ENCODE assay signal across 8 mouse cellular contexts in genomic region chr14:54527227-54528006, GRCm38 (mm10). TPM values are rescaled to one million over a fixed set of nuclear protein-coding genes. Genes with fewer than 3 reads are reported as not detected.
A peak's percentile ranks its signal among the peaks of the same experiment; 100 is the strongest.
DNase-seq lines count a peak whose midpoint lies in the region; ATAC-seq lines count a peak whose summit lies in the region.

No protein-coding gene starts in this region.

- peak; percentile 52; the same call in 1 of the 2 replicates for ATAC-seq in limb, embryonic 15.5 days (ENCODE audit: insufficient number of reproducible peaks, low FRiP score, low TSS enrichment, low read depth)
- peak; percentile 83 for ATAC-seq in neural tube, embryonic 14.5 days (ENCODE audit: low read depth)

- no peak overlapping the region for H3K9ac ChIP-seq in limb, embryonic 15.5 days
- H3K9ac ChIP-seq in neural tube, embryonic 14.5 days (replicated peaks; ENCODE audit: low read depth, low read length): peak overlapping the region; percentile 61

- H3K4me3 ChIP-seq in heart, embryonic 10.5 days: peak overlapping the region; percentile 62
- peak overlapping the region; percentile 53 for H3K4me3 ChIP-seq in hindbrain, embryonic 10.5 days
- peak overlapping the region; percentile 36 for H3K4me3 ChIP-seq in limb, embryonic 15.5 days
- peak overlapping the region; percentile 35 for H3K4me3 ChIP-seq in neural tube, embryonic 14.5 days (ENCODE audit: low read depth, low read length)

- H3K36me3 ChIP-seq in heart, embryonic 10.5 days: no peaks in the 10 kb centered on the region
- no peaks in the 10 kb centered on the region for H3K36me3 ChIP-seq in hindbrain, embryonic 10.5 days
- H3K36me3 ChIP-seq in limb, embryonic 15.5 days: no peaks in the 10 kb centered on the region
- no peaks in the 10 kb centered on the region for H3K36me3 ChIP-seq in neural tube, embryonic 14.5 days (ENCODE audit: control insufficient read depth, insufficient read depth, low read length)

- H3K9me3 ChIP-seq in heart, embryonic 10.5 days: no peaks in the 10 kb centered on the region
- no peaks in the 10 kb centered on the region for H3K9me3 ChIP-seq in hindbrain, embryonic 10.5 days
- no peaks in the 10 kb centered on the region for H3K9me3 ChIP-seq in limb, embryonic 15.5 days
- H3K9me3 ChIP-seq in neural tube, embryonic 14.5 days (ENCODE audit: control insufficient read depth, low read length): no peaks in the 10 kb centered on the region

- H3K27me3 ChIP-seq in heart, embryonic 10.5 days (ENCODE audit: insufficient read depth, poor library complexity, severe bottlenecking): no peaks in the 10 kb centered on the region
- no peaks in the 10 kb centered on the region for H3K27me3 ChIP-seq in hindbrain, embryonic 10.5 days (ENCODE audit: insufficient read depth, poor library complexity, severe bottlenecking)
- H3K27me3 ChIP-seq in limb, embryonic 15.5 days: no peaks in the 10 kb centered on the region
- H3K27me3 ChIP-seq in neural tube, embryonic 14.5 days (ENCODE audit: control insufficient read depth, insufficient read depth, low read length): no peaks in the 10 kb centered on the region

- under 1% methylated on average over 18 of the region's 18 CpGs for WGBS in heart, embryonic 10.5 days
- WGBS in hindbrain, embryonic 10.5 days: 1% methylated on average over 18 of the region's 18 CpGs
- 1% methylated on average over 15 of the region's 18 CpGs for WGBS in limb, embryonic 15.5 days
- 0% methylated on average over 18 of the region's 18 CpGs for WGBS in neural tube, embryonic 14.5 days

- peak overlapping the region; percentile 60 for H3K4me2 ChIP-seq in limb, embryonic 15.5 days
- peak overlapping the region; percentile 66 for H3K4me2 ChIP-seq in neural tube, embryonic 14.5 days (ENCODE audit: low read depth, low read length)

- peak overlapping the region; percentile 82 for H3K27ac ChIP-seq in heart, embryonic 10.5 days
- H3K27ac ChIP-seq in hindbrain, embryonic 10.5 days: peak overlapping the region; percentile 87
- 0 out of 2 replicates have a peak overlapping the region, but pooled peaks have one; percentile 43 for H3K27ac ChIP-seq in limb, embryonic 15.5 days
- peak overlapping the region; percentile 81 for H3K27ac ChIP-seq in neural tube, embryonic 14.5 days (ENCODE audit: low read depth, low read length)

- no peak for DNase-seq in heart, embryonic 10.5 days (ENCODE audit: low spot score)
- DNase-seq in heart, postnatal 36 days: no peak
- peak; percentile 65 for DNase-seq in MN1 (ENCODE audit: low spot score)
- DNase-seq in embryo, embryonic 9.5 days (ENCODE audit: extremely low spot score): peak; percentile 70
- DNase-seq in hindbrain, embryonic 10.5 days (ENCODE audit: low spot score): peak; percentile 53
- no peak for DNase-seq in gastrocnemius, postnatal 14 days

- intact Hi-C loops in heart, postnatal 36 days (cut with DNase I): loop anchor here (5.0 kb wide), 2 partner anchors 50 to 115 kb away; partner anchors contain the start of genes Ajuba, Cdh24 and Gm17606
- intact Hi-C loops in gastrocnemius, postnatal 14 days (cut with DNase I; ENCODE audit: low total_unique reads): no loop called here

- peaks cover 20% of the 10 kb centered on the region for H3K4me1 ChIP-seq in heart, embryonic 10.5 days
- H3K4me1 ChIP-seq in hindbrain, embryonic 10.5 days (replicated peaks): peaks cover 21% of the 10 kb centered on the region
- peaks cover 13% of the 10 kb centered on the region for H3K4me1 ChIP-seq in limb, embryonic 15.5 days
- peaks cover 7% of the 10 kb centered on the region; the same call in 1 of the 2 replicates for H3K4me1 ChIP-seq in neural tube, embryonic 14.5 days (ENCODE audit: control insufficient read depth, insufficient read depth, low read length)

RNA-seq across cellular contexts. Expression of gene Prmt5, which starts 10.1 kb away (rescaled TPM):
- 86.2 and 103 TPM in 2 replicates for polyA plus RNA-seq in heart, embryonic 10.5 days (2016; fragmentation: Nextera tagmentation; extraction: Ambion mirVana)
- 10 to 100 TPM; 30.3 to 37.7 TPM for total RNA-seq in heart, postnatal 36 days (2021)
- 133 and 145 TPM in 2 replicates for polyA plus RNA-seq in hindbrain, embryonic 10.5 days (2016; fragmentation: Nextera tagmentation; extraction: Ambion mirVana)
- 68.6 and 71.4 TPM in 2 replicates for polyA plus RNA-seq in limb, embryonic 15.5 days (2015; fragmentation: Nextera tagmentation; extraction: Ambion mirVana)
- 97.9 and 99.1 TPM in 2 replicates for polyA plus RNA-seq in neural tube, embryonic 14.5 days (2014; fragmentation: Nextera tagmentation; extraction: Ambion mirVana)
- total RNA-seq in gastrocnemius, postnatal 14 days (2021): 10 to 100 TPM; 27.9 to 28.9 TPM

RNA-seq across cellular contexts. Expression of gene Haus4, which starts 27.0 kb away (rescaled TPM):
- 50.2 and 52.9 TPM in 2 replicates for polyA plus RNA-seq in heart, embryonic 10.5 days (2016; fragmentation: Nextera tagmentation; extraction: Ambion mirVana)
- 1 to 10 TPM; 3.2 to 4.1 TPM for total RNA-seq in heart, postnatal 36 days (2021)
- 47.5 and 55.0 TPM in 2 replicates for polyA plus RNA-seq in hindbrain, embryonic 10.5 days (2016; fragmentation: Nextera tagmentation; extraction: Ambion mirVana)
- 52.6 and 53.0 TPM in 2 replicates for polyA plus RNA-seq in limb, embryonic 15.5 days (2015; fragmentation: Nextera tagmentation; extraction: Ambion mirVana)
- polyA plus RNA-seq in neural tube, embryonic 14.5 days (2014; fragmentation: Nextera tagmentation; extraction: Ambion mirVana): 22.0 and 23.0 TPM in 2 replicates
- total RNA-seq in gastrocnemius, postnatal 14 days (2021): 1 to 10 TPM; 5.8 to 6.5 TPM

RNA-seq across cellular contexts. Expression of gene Ajuba, which starts 49.9 kb away (rescaled TPM):
- polyA plus RNA-seq in heart, embryonic 10.5 days (2016; fragmentation: Nextera tagmentation; extraction: Ambion mirVana): 43.0 and 62.5 TPM in 2 replicates
- 1 to 10 TPM; 6.1 to 6.4 TPM for total RNA-seq in heart, postnatal 36 days (2021)
- 66.2 and 81.3 TPM in 2 replicates for polyA plus RNA-seq in hindbrain, embryonic 10.5 days (2016; fragmentation: Nextera tagmentation; extraction: Ambion mirVana)
- polyA plus RNA-seq in limb, embryonic 15.5 days (2015; fragmentation: Nextera tagmentation; extraction: Ambion mirVana): 50.7 and 52.7 TPM in 2 replicates
- 2.3 and 5.7 TPM in 2 replicates for polyA plus RNA-seq in neural tube, embryonic 14.5 days (2014; fragmentation: Nextera tagmentation; extraction: Ambion mirVana)
- total RNA-seq in gastrocnemius, postnatal 14 days (2021): 1 to 10 TPM; 5.7 to 5.8 TPM

RNA-seq across cellular contexts. Expression of gene Rem2, which starts 51.5 kb away (rescaled TPM):
- polyA plus RNA-seq in heart, embryonic 10.5 days (2016; fragmentation: Nextera tagmentation; extraction: Ambion mirVana): 2.4 and 3.8 TPM in 2 replicates
- total RNA-seq in heart, postnatal 36 days (2021): not detected
- 20.8 and 40.2 TPM in 2 replicates for polyA plus RNA-seq in hindbrain, embryonic 10.5 days (2016; fragmentation: Nextera tagmentation; extraction: Ambion mirVana)
- polyA plus RNA-seq in limb, embryonic 15.5 days (2015; fragmentation: Nextera tagmentation; extraction: Ambion mirVana): 1.5 and 2.2 TPM in 2 replicates
- 42.1 and 42.8 TPM in 2 replicates for polyA plus RNA-seq in neural tube, embryonic 14.5 days (2014; fragmentation: Nextera tagmentation; extraction: Ambion mirVana)
- not detected for total RNA-seq in gastrocnemius, postnatal 14 days (2021)

Comparison
In these comparisons a context has a peak if more than half of its experiments do, and no peak if none do; other contexts are left out.
1. DNase-seq: peak in MN1 (single experiment), embryo, embryonic 9.5 days (single experiment) and hindbrain, embryonic 10.5 days (single experiment); none in heart, embryonic 10.5 days (single experiment), heart, postnatal 36 days (0 of 2) and gastrocnemius, postnatal 14 days (single experiment).
2. Peak in every context shown above with its lines, with median percentiles within 50 percentile points of each other: H3K27ac ChIP-seq and H3K4me3 ChIP-seq.